Mouse (Mus musculus) ovary, postnatal 10 days (tissue): ENCODE measurements around the gene Cd81.

ENCODE experiments used
- DNase-seq: peaks from one replicate; pipeline ENCODE4 v3.0.0; 2022; ENCODE audit warnings: low spot score

Gene Cd81

GRCm38 (mm10) chr7:143020764-143021163, 31.8 kb upstream of the Cd81 start:
- DNase-seq = no peak

- DNase-seq = no peak
Measured at GRCm38 (mm10) chr7:143021356-143022164, 31.0 kb upstream of the Cd81 start.

GRCm38 (mm10) chr7:143023499-143023898, 29.0 kb upstream of the Cd81 start:
- no peak for DNase-seq

GRCm38 (mm10) chr7:143024293-143024692, 28.2 kb upstream of the Cd81 start:
- DNase-seq = no peak

GRCm38 (mm10) chr7:143025496-143025895, 27.0 kb upstream of the Cd81 start:
- DNase-seq = no peak

- no peak for DNase-seq
Measured at GRCm38 (mm10) chr7:143027196-143027595, 25.3 kb upstream of the Cd81 start.

GRCm38 (mm10) chr7:143031816-143032215, 20.7 kb upstream of the Cd81 start:
- no peak for DNase-seq

- DNase-seq = no peak
Measured at GRCm38 (mm10) chr7:143033581-143033980, 19.0 kb upstream of the Cd81 start.

GRCm38 (mm10) chr7:143034112-143034511, 18.4 kb upstream of the Cd81 start:
- no peak for DNase-seq

- DNase-seq = no peak
Measured at GRCm38 (mm10) chr7:143034519-143035450, 17.8 kb upstream of the Cd81 start.

- no peak for DNase-seq
Measured at GRCm38 (mm10) chr7:143036787-143037186, 15.8 kb upstream of the Cd81 start.

GRCm38 (mm10) chr7:143037306-143037705, 15.2 kb upstream of the Cd81 start:
- no peak for DNase-seq

GRCm38 (mm10) chr7:143038174-143038931, 14.2 kb upstream of the Cd81 start:
- no peak for DNase-seq

- DNase-seq = no peak
Measured at GRCm38 (mm10) chr7:143040561-143040960, 12.0 kb upstream of the Cd81 start.

- no peak for DNase-seq
Measured at GRCm38 (mm10) chr7:143041138-143041822, 11.3 kb upstream of the Cd81 start.

- DNase-seq = no peak
Measured at GRCm38 (mm10) chr7:143042089-143042488, 10.4 kb upstream of the Cd81 start.

- DNase-seq = no peak
Measured at GRCm38 (mm10) chr7:143042897-143043300, 9.6 kb upstream of the Cd81 start.

- no peak for DNase-seq
Measured at GRCm38 (mm10) chr7:143044049-143044825, 8.3 kb upstream of the Cd81 start.

- no peak for DNase-seq
Measured at GRCm38 (mm10) chr7:143044826-143045206, 7.7 kb upstream of the Cd81 start.

GRCm38 (mm10) chr7:143046358-143046757, 6.2 kb upstream of the Cd81 start:
- no peak for DNase-seq

- DNase-seq = no peak
Measured at GRCm38 (mm10) chr7:143049331-143049730, 3.2 kb upstream of the Cd81 start.
